Comparison of ENCODE assay signal across 4 mouse cellular contexts in the genomic region with DNA sequence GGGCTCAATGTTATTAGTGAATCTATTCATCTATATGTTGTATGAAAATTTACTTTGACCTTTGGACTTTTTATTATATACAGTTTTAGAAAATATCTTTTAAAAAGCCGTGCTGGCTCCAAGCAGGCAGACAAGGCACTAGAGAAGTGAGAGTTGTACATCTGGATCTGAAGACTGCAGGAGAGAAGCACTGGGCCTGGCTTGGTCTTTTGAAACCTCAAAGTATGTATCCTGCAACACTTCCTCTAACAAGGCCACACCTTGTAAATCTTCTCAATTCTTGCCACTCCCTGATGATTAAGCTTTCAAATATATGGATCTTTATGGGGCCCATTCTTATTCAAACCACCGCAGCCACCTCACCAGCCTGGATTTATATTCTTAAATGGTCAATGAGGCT. TPM values are rescaled to one million over a fixed set of nuclear protein-coding genes. Genes with fewer than 3 reads are reported as not detected.
A peak's percentile ranks its signal among the peaks of the same experiment; 100 is the strongest.
DNase-seq lines count a peak whose midpoint lies in the region; ATAC-seq lines count a peak whose summit lies in the region.

No protein-coding gene starts in this region.

- DNase-seq in heart, adult 11 months = peak; percentile 79

- ATAC-seq in granulocyte monocyte progenitor cell, adult 5-6 weeks (replicated peaks; ENCODE audit: poor library complexity, severe bottlenecking) = peak; percentile 56; the same call in 1 of the 2 replicates
- peak; percentile 84 for ATAC-seq in megakaryocyte, adult 5-6 weeks (ENCODE audit: poor library complexity, severe bottlenecking)
- ATAC-seq in megakaryocyte progenitor cell, adult 5-6 weeks (replicated peaks; ENCODE audit: poor library complexity) = 0 out of 2 replicates have a peak, but pooled peaks have one; percentile 26

RNA-seq across cellular contexts. Expression of gene Efcab2, which starts 7.5 kb away (rescaled TPM):
- total RNA-seq in granulocyte monocyte progenitor cell, adult 5-6 weeks (2014; fragmentation: Nextera tagmentation) = 3.1 TPM in 2 replicates
- 2.3 and 4.0 TPM in 2 replicates for total RNA-seq in granulocyte monocyte progenitor cell, adult 5-6 weeks (2017)
- total RNA-seq in megakaryocyte, adult 5-6 weeks (2015) = 0.80 and 1.2 TPM in 2 replicates
- total RNA-seq in megakaryocyte, adult 5-6 weeks (2017) = 2.0 and 2.8 TPM in 2 replicates
- 3.8 and 4.2 TPM in 2 replicates for total RNA-seq in megakaryocyte progenitor cell, adult 5-6 weeks (2015)
- total RNA-seq in megakaryocyte progenitor cell, adult 5-6 weeks (2017) = 1.7 and 3.2 TPM in 2 replicates

Comparison
In these comparisons a context has a peak if more than half of its experiments do, and no peak if none do; other contexts are left out.
1. Peak in every context shown above with its lines: DNase-seq and ATAC-seq.
2. ATAC-seq: peak in every context shown above with its lines; median percentile 84 in megakaryocyte, adult 5-6 weeks; 56 in granulocyte monocyte progenitor cell, adult 5-6 weeks; 26 in megakaryocyte progenitor cell, adult 5-6 weeks.